Mouse (Mus musculus) spleen, adult 2 months (tissue): ENCODE results near the gene Fsd1. TPM values are rescaled to one million over a fixed set of nuclear protein-coding genes. Genes with fewer than 3 reads are reported as not detected.

Experiments
- DNase-seq, 2 experiments: peaks; one replicate each; pipeline versions ENCODE4 v3.0.0 to v3.0.0-alpha.2; 2012 to 2021; ENCODE audit warnings: low spot score in 2 of 2, low read depth in 1 of 2
- H3K27ac ChIP-seq: fragments of 200-500 bp; 2 replicates; pipeline ENCODE4 v1.5.1; 2012; ENCODE audit warnings: low read length, inconsistent platforms; ENCODE audit not compliant: insufficient read depth
- H3K27me3 ChIP-seq: fragments of 200-500 bp; 2 replicates; pipeline ENCODE4 v1.6.1; 2012; ENCODE audit warnings: mild to moderate bottlenecking, moderate library complexity, low read length, inconsistent platforms; ENCODE audit not compliant: control insufficient read depth, insufficient read depth
- H3K36me3 ChIP-seq: fragments of 200-500 bp; 2 replicates; pipeline ENCODE4 v1.6.1; 2012; ENCODE audit warnings: mild to moderate bottlenecking, low read length, inconsistent platforms; ENCODE audit not compliant: control insufficient read depth, insufficient read depth
- H3K4me1 ChIP-seq: fragments of 200-500 bp; 2 replicates; pipeline ENCODE4 v1.6.1; 2011; ENCODE audit warnings: inconsistent platforms; ENCODE audit not compliant: control insufficient read depth, insufficient read depth, insufficient read length
- H3K4me3 ChIP-seq: fragments of 200-500 bp; 2 replicates; pipeline ENCODE4 v1.5.1; 2011; ENCODE audit warnings: mild to moderate bottlenecking, inconsistent platforms; ENCODE audit not compliant: insufficient read depth, insufficient read length; ENCODE audit errors: extremely low read depth
- CTCF ChIP-seq: fragments of 200-500 bp; IDR thresholded peaks from 2 replicates; pipeline ENCODE4 v1.5.1; 2011; ENCODE audit warnings: mild to moderate bottlenecking, inconsistent platforms; ENCODE audit not compliant: insufficient read depth, insufficient read length, insufficient replicate concordance; ENCODE audit errors: extremely low read depth
- POLR2A ChIP-seq: fragments of 200-500 bp; IDR thresholded peaks from 2 replicates; pipeline ENCODE4 v1.6.1; 2011; ENCODE audit warnings: low read depth, low read length, inconsistent platforms
- WGBS: fragments of 180-500 bp; shearing (Covaris S2); methylation state at CpG from one replicate; pipeline ENCODE4 v1.1.7; 2018; 5-methylcytosine and 5-hydroxymethylcytosine counted together
- polyA plus RNA-seq: library from polyadenylated mRNA; depleted of rRNA; stranded (reverse); fragments of >200 nt; gene quantifications from 2 replicates; pipeline ENCODE4 v1.2.3, GENCODE M21; 2012; rRNA removed

Fsd1 gene
- polyA plus RNA-seq, 1 experiment = 0.07 TPM

DNA sequence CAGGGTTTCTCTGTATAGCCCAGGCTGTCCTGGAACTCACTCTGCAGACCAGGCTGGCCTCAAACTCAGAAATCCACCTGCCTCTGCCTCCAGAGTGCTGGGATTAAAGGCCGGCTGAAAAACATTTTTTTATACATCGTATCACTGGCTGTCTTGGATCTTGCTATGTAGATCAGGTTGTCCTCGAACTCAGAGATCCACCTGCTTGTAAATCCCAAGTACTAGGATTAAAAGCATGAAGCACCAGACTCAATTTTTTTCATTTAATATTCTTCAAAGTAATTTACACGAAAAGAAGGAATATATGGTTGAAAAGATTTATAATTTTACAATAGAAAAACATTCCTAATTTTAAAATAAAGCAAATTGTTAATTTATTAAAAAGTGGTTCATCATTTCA, 53.0 kb downstream of the Fsd1 start:
- Histone ChIP-seq H3K27ac (no peak overlapping the region), H3K36me3 (no peaks in the 10 kb centered on the region), H3K4me1 (peaks cover 7% of the 10 kb centered on the region; the same call in 1 of the 2 replicates), H3K27me3 (no peaks in the 10 kb centered on the region), H3K4me3 (no peak overlapping the region)
- no peak for DNase-seq
- 79% methylated on average over 4 of the region's 4 CpGs for WGBS
- TF ChIP-seq POLR2A (no peak), CTCF (no peak)

DNA sequence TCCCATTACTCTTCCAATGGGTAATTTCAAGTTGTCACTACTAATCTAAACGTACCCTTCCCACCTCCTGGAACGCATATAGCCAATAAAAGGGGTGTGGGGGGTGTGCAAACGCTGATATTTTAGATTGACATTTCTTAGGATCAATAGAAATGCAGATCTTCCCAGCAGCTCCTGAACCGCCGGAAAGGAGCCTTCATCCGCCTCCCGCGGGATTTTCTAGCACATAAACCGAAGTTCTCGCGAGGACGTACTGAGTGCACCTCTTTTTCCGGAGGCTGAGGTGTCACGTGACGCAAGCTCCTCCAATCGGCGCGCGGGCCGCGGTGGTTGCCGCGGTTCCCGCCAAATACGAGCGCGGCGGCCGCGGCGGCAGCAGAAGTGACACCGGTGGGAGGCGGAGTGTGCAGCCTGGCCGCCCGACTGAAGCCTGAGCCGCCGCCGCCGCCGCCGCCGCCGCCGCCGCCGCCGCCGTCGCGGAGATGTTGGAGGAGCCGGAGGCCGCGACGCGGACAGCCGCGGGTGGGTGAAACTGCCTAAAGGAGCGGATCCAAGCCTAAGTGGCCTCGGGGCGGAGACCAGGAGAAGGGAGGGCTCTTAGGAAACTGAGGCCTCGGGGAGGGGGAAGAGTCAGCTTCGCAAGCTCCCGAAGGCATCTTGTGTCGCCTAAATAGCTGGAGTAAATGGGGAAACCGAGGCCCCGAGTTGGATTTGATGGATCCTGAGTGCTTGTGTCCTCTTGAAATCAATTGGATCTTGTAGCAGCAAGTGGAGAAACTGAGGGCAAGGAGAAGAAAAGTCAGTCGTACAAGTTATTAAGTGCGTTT, 53.9 kb downstream of the Fsd1 start, which contains the start of gene Chaf1a:
Chaf1a (plus strand) TSS at position 410 of the 827 bp plus-strand sequence.
- Histone ChIP-seq H3K27me3 (no peaks in the 10 kb centered on the region), H3K4me1 (0 out of 2 replicates have a peak, but pooled peaks cover 2% of the 10 kb centered on the region), H3K27ac (no peak within 1 kb of the TSS), H3K36me3 (no peaks in the 10 kb centered on the region), H3K4me3 (peak within 1 kb of the TSS; percentile 61)
- 1% methylated on average over 67 of the region's 68 CpGs for WGBS
- no peak for TF ChIP-seq CTCF
- peak; percentile 11; the same call in 1 of the 2 replicates for TF ChIP-seq POLR2A
- DNase-seq = peak; percentile 89 to 97

DNA sequence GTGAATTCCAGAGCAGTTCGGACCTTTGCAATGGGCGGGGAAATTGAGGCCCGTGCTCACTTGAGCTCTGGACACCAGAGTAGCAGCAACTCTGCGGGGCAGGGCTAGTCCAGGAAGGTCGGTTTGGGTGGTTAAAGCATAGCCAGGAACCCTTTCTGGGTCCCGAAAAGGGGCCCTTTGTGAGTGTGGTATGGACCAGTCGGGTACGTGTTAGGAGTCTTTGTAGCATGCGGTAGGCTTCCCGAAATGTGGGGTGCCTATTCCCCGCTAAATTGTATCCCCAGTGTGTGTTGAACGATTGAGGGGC, 54.5 kb downstream of the Fsd1 start:
- H3K27ac ChIP-seq = no peak overlapping the region
- no peak for TF ChIP-seq POLR2A
- TF ChIP-seq CTCF = no peak
- H3K36me3 ChIP-seq = no peaks in the 10 kb centered on the region
- H3K4me1 ChIP-seq = 0 out of 2 replicates have a peak, but pooled peaks cover 2% of the 10 kb centered on the region
- no peak for DNase-seq
- peak overlapping the region; percentile 61; the same call in 1 of the 2 replicates for H3K4me3 ChIP-seq
- no peaks in the 10 kb centered on the region for H3K27me3 ChIP-seq
- 2% methylated on average over 12 of the region's 12 CpGs for WGBS

Other genes with a start within 250 kb of the Fsd1 start
- 14.1 and 14.9 TPM in 2 replicates for gene Adgre4, start 236.5 kb upstream of the Fsd1 start, polyA plus RNA-seq
- gene Zfp119a, start 107.6 kb upstream of the Fsd1 start, polyA plus RNA-seq = 0.18 and 0.33 TPM in 2 replicates
- gene Zfp959, start 94.4 kb upstream of the Fsd1 start, polyA plus RNA-seq = 0.88 and 0.96 TPM in 2 replicates
- gene Zfp119b, start 37.0 kb upstream of the Fsd1 start, polyA plus RNA-seq = 0.25 and 0.27 TPM in 2 replicates
- 36.3 and 44.8 TPM in 2 replicates for gene Ebi3, start 33.9 kb upstream of the Fsd1 start, polyA plus RNA-seq
- 8.2 and 10.5 TPM in 2 replicates for gene Yju2, start 27.4 kb upstream of the Fsd1 start, polyA plus RNA-seq
- 1.9 and 2.2 TPM in 2 replicates for gene Shd, start 16.0 kb upstream of the Fsd1 start, polyA plus RNA-seq
- gene Stap2, start 19.1 kb downstream of the Fsd1 start, polyA plus RNA-seq = 9.1 and 12.0 TPM in 2 replicates
- gene Mpnd, start 19.2 kb downstream of the Fsd1 start, polyA plus RNA-seq = 76.7 and 135 TPM in 2 replicates
- gene Sh3gl1, start 50.1 kb downstream of the Fsd1 start, polyA plus RNA-seq = 72.3 and 80.8 TPM in 2 replicates
- gene Chaf1a, start 53.9 kb downstream of the Fsd1 start, polyA plus RNA-seq = 2.8 and 4.3 TPM in 2 replicates
- gene Ubxn6, start 88.5 kb downstream of the Fsd1 start, polyA plus RNA-seq = 45.3 and 56.4 TPM in 2 replicates
- 42.3 and 52.3 TPM in 2 replicates for gene Hdgfl2, start 93.1 kb downstream of the Fsd1 start, polyA plus RNA-seq
- gene Plin4, start 123.3 kb downstream of the Fsd1 start, polyA plus RNA-seq = 2.3 and 3.0 TPM in 2 replicates
- 0.30 and 0.36 TPM in 2 replicates for gene Plin5, start 131.1 kb downstream of the Fsd1 start, polyA plus RNA-seq
- gene Lrg1, start 135.5 kb downstream of the Fsd1 start, polyA plus RNA-seq = 56.0 and 79.2 TPM in 2 replicates
- 9.1 and 11.8 TPM in 2 replicates for gene Sema6b, start 153.8 kb downstream of the Fsd1 start, polyA plus RNA-seq
- 6.6 and 7.3 TPM in 2 replicates for gene Tnfaip8l1, start 176.0 kb downstream of the Fsd1 start, polyA plus RNA-seq
- 27.5 and 36.4 TPM in 2 replicates for gene Mydgf, start 197.4 kb downstream of the Fsd1 start, polyA plus RNA-seq
- gene Dpp9, start 232.4 kb downstream of the Fsd1 start, polyA plus RNA-seq = 34.4 and 46.4 TPM in 2 replicates